Mouse (Mus musculus) layer of hippocampus, adult 9-10 months (tissue): ENCODE measurements around the gene Actl11.
A peak's percentile ranks its signal among the peaks of the same experiment; 100 is the strongest.

Experiments
- DNase-seq: peaks from one replicate; pipeline ENCODE4 v3.0.0; 2022; ENCODE audit warnings: low spot score

Actl11 gene

GRCm38 (mm10) chr9:107923021-107923420, 5.2 kb upstream of the Actl11 start:
- no peak for DNase-seq

GRCm38 (mm10) chr9:107923956-107924355, 4.3 kb upstream of the Actl11 start:
- DNase-seq = no peak

GRCm38 (mm10) chr9:107925251-107925650, 3.0 kb upstream of the Actl11 start:
- DNase-seq = no peak

- DNase-seq = no peak
Measured at GRCm38 (mm10) chr9:107926920-107927420, 1.3 kb upstream of the Actl11 start.

GRCm38 (mm10) chr9:107927749-107928148, 520 bp upstream of the Actl11 start:
- no peak for DNase-seq

DNA sequence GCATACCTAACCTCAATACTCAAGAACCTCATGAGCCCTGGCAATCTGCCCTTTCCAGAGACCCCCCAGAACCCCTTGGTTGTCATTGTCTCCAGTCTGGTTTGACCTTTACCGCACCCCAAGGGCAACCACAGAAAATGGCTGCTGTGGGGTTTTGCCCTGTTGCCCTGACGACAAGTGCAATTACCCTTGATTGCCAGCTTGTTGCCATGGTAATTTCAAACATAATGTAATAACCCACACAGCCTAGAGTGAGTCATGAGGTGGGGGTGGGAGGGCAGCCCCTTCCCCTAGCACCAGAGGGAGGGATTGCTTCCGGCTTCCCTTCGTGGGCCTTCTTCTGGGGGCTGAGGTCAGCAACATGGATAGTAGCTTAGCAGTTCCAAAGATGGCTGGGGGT, 4.0 kb downstream of the Actl11 start:
- DNase-seq = no peak

DNA sequence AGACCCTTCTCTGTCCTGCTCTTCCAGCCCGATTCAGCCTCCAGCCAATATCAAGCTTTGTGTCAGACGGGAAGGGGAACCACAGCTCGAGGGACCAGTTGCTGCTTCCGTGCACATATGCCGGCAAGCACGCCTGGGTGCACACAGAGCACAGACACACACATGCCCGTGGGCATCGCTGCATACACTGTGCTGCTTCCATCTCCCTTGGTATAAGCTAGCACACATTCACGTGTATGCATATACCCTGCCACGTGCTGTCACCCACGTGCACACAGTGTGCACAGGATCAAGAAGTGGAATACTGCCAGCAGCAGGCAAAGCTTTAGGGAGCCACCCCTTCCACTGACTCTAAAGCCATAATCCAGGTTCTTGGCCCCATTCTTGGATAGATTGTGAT, 5.9 kb downstream of the Actl11 start:
- DNase-seq = no peak

GRCm38 (mm10) chr9:107935374-107935773, 7.1 kb downstream of the Actl11 start, which contains the start of gene Camkv:
TSS of gene Camkv (plus strand) at chr9:107935674.
- DNase-seq = no peak

GRCm38 (mm10) chr9:107935790-107936214, 7.5 kb downstream of the Actl11 start:
- no peak for DNase-seq

DNA sequence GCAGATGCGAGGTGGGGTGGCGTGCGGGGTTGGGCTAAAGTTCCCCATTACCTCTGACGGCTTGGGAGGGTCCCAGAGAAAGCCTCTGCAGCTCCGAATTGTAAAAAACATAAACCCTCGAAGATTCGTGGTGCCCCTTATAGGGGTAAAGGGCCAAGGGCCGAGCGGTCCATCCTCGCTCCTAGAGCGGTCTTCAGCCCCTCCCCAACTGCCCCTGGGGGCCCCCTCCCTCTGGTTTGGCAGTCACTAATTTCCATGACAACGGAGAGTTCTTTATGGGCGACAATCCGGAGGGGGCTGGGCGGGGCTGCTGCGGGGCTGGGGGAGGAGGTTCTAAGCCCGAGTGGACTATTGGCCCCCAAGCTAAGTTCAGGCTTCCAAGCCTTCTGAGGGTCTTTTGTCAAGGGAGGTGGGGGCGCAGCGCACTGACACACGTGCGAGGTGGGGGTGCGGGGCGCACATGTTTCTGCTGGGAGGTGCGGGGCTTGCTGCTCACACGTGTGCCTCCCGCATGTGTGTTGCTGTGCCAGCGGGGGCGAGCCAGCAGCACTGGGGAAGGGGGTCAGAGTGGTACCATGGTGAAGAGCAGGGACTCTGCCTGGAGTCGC, 8.1 kb downstream of the Actl11 start:
- DNase-seq = no peak

- DNase-seq = no peak
Measured at GRCm38 (mm10) chr9:107936831-107937230, 8.6 kb downstream of the Actl11 start.

DNA sequence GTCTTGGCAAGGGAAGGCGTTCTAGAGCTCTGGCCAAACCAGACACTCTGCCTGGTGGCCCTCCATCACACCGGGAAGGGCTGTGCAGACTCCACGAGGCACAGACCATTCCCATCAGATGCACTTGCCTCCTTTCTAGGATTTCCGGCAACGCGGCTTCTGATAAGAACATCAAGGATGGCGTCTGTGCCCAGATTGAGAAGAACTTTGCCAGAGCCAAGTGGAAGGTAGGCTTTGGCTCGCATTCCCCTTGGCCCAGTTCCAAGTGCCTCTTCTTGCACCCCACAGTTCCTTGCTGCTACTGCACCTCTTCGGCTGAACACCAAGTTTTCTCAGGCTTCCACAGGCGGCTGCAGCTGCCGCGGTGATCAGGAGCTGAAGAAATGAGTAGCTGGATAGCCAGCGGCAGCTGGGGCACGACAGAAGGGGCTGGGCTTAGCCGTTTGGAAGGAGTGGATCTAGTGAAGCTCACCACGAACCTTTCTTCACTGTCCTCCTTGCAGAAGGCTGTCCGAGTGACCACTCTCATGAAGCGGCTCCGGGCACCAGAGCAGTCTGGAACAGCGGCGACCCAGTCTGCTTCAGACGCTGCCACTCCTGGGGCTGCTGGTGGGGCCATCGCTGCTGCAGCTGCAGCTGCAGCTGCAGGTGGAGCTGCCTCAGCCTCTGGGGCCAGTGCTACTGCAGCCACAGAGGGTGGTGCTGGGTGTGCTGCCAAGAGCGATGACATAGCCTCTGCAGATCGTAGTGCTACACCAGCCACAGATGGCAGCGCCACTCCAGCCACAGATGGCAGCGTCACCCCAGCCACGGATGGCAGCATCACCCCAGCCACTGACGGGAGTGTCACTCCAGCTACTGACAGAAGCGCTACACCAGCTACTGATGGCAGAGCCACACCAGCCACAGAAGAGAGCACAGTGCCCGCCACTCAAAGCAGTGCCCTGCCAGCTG, 19.2 kb downstream of the Actl11 start:
- no peak for DNase-seq

DNA sequence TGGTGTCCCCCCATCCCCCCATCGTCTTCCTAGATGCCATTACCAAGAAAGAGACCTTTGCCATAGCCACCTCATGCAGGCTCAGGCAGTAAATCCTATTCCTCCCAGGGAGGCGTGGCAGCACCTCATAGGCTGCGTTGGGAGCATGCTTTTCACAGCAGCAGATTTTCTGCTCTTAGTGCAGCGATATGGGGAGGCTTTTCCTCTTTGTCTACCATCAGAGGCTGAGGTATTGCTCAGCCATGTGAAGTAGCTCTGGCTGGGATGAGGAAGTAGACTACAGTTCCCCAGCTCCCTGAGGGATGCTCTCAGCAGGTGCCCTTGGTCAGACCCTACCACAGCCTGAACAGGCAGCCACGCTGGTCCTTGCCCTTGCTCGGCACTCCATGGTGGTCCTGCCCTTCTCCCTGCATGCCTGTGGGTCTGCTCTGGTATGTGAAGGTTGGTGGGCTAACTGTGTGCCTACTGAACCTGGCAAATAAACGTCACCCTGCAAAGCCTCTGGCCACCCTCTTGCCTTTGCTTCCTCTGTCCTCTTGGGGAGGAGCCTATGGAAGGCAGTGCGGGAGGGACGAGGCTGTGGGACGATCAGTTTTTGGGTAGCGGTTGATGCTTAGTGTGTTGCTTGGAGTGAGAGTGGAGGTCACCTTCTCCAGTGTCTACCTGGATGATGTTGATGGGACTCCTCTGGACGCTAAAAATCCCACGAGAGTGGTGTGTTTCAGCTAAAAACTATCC, 21.1 kb downstream of the Actl11 start:
- DNase-seq = no peak

DNA sequence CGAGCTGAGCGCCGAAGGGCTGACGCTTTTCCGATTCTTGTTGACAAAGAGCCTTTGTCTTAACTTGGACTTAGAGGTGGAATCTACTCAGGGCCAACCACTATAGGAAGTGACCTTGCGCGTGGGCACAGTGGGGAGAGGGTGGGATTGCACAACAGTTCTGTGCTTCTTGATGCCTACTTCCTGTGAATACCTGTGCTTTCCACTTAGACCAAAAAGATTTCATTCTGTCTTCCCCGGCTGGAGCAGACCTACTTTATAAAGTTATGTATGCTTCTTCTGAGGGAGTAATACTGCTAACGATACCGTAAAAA, 21.6 kb downstream of the Actl11 start, which contains the start of gene Traip:
Gene Traip, plus strand, starts transcription at position 215 of the 314 bp plus-strand sequence.
- no peak for DNase-seq

DNA sequence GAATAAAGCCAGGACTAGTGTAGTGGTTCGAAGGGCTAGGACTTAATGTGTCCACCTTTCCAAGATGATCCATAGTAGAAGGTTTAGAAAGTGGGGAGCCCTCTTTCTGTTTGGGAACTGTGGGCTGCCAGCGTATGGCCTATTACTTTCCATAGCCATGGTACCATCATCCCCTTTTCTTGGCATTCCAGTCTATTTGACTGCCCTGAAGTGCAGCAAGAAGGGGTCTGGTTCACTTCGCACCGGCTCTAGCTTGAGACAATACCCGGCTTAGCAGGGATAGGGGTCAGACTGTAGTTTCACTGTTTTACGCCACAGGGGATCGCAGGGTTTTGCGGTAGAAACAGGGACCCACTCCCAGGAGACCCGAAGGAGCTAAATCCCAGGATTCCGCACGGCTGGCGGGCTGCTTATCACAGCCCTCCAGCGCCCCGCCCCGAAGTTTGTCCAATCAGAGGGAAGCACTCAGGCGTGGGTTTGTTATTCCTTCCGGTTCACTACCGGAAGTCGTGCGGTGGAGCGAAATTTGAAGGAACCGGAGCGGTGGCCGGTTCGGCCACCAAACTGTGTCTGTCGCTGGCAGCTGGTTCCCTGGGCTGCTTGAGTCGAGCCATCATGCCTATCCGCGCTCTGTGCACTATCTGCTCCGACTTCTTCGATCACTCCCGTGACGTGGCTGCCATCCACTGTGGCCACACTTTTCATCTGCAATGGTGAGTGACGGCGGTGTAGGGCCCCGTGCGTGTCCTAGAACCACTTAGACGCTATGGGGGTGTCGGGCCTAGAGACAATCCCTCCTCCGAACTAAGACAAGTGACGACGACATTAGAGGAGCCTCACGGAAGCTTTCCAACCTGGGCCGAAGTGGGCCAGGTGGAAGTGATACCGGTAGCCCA, 22.4 kb downstream of the Actl11 start:
- peak; percentile 77 for DNase-seq

DNA sequence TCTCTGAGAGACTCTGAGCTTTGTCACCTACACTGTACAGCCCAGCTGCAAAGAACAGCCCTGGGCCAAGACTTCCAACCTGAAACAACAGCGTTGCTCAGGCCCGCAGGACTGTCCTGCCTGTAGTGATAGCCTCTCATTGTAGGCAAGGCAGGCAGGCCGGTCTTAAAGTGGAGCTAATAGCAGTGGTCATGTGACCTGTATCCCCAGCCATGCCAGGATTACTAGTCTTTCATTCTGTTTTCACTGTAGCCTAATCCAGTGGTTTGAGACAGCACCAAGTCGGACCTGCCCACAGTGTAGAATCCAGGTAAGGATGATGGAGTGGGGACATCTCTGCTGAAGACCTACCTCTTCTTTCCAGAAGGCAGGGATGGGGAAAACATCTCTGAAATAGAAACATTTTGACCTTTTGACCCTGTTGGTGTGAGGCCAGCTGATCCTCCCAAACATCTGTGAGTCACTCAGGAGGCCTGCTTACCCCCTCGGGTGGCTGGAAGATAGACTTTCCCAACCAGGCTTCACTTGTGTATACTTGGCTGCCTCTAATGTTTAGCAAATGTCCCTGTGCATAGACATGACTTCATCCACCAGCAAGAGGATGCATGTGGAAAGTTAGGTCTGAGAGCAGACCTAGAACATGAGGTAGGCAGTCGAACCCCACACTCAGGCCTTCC, 27.5 kb downstream of the Actl11 start:
- DNase-seq = no peak

GRCm38 (mm10) chr9:107957141-107957540, 28.9 kb downstream of the Actl11 start:
- no peak for DNase-seq

- DNase-seq = no peak
Measured at GRCm38 (mm10) chr9:107959896-107960295, 31.6 kb downstream of the Actl11 start.

DNA sequence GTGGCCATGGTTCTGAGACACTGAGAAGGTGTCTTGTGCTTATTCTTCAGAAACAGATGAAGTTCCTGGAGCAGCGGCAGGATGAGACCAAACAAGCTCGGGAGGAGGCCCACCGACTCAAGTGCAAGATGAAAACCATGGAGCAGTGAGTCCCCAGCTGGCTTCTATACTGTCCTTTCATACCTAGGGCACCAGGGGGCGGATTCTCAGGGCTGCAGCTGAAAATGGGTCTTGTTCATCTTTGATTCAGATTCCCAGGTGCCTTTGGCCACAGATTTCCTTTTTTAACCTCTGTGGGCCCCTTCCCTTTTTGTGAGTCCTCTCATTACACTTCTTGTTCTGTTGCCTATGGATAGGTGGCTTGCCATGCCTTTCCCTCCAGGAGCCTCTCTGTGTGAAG, 32.7 kb downstream of the Actl11 start:
- no peak for DNase-seq

DNA sequence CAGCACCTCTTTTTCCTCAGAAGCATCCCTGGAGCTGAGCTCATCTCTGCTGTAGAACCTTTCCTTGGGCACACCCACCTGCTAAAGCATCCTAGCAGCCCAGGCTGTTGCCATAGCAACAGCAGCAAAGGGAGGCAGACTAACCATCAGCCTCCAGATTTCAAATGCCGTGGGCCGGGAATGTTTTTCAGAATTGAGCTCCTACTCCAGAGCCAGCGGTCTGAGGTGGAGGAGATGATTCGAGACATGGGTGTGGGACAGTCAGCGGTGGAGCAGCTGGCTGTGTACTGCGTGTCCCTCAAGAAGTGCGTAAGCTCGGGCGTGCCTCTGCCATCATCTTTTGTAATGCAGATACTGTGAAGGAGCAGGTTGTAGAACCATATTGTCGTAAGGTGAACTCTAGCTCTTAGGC, 33.1 kb downstream of the Actl11 start:
- DNase-seq = no peak

DNA sequence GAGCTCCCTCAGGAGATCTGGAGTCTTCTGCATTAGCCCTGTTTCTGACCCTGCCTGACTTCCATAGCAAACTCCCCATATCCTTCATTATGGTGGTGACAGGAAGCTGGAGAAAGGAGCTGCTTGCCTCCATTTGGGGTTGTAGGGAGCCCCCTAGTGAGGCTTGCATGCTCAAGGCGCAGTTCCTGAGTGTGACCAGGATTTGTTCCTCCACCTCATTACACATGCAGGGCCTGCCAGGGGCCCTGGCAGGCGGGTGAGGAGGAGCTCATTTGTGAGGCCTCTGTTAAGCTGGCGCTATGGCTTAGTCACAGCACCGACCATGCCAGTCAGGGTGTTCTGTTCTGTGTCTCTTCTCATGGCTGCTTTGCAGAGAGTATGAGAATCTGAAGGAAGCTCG, 33.6 kb downstream of the Actl11 start:
- peak; percentile 58 for DNase-seq
